Mouse (Mus musculus): Measurements from ENCODE around the gene Ppig. TPM values are rescaled to one million over a fixed set of nuclear protein-coding genes. Genes with fewer than 3 reads are reported as not detected.
"Not testable (repeated sequence)": the region's sequence is repeated elsewhere in the genome, so short reads cannot be mapped to it uniquely, and the experiment has no call there.

Ppig gene
- 14.2 and 25.3 TPM in 2 replicates for polyA plus RNA-seq (2012; rRNA removed)
- polyA plus RNA-seq (2014; fragmentation: Nextera tagmentation; extraction: Ambion mirVana): 118 and 120 TPM in 2 replicates

GRCm38 (mm10) chr2:69722273-69722649 lies at the start of gene Ppig:
Gene Ppig (plus strand): TSS chr2:69722545.
- TF ChIP-seq POLR2A (IDR thresholded peaks at IDR 0.05; ENCODE audit: borderline replicate concordance, extremely low read depth, insufficient read depth, insufficient read length): no peak
- Histone ChIP-seq H3K27ac (replicated peaks; ENCODE audit: low read depth, low read length) (peak within 1 kb of the TSS; percentile 87), H3K4me1 (ENCODE audit: control insufficient read depth, insufficient read depth, low read length) (peaks cover 9% of the 10 kb centered on the region), H3K9ac (ENCODE audit: low read depth, low read length, severe bottlenecking) (peak within 1 kb of the TSS; percentile 85), H3K27me3 (ENCODE audit: control insufficient read depth, insufficient read depth, low read length) (no peaks in the 10 kb centered on the region), H3K4me2 (replicated peaks; ENCODE audit: low read depth, low read length, severe bottlenecking) (peak within 1 kb of the TSS; percentile 66), H3K36me3 (ENCODE audit: control insufficient read depth, insufficient read depth, low read length) (no peaks in the 10 kb centered on the region), H3K9me3 (ENCODE audit: control insufficient read depth, low read length) (no peaks in the 10 kb centered on the region), H3K4me3 (replicated peaks; ENCODE audit: low read length) (peak within 1 kb of the TSS; percentile 80)
- WGBS: 4% methylated on average over 12 of the region's 12 CpGs
- peak; percentile 14; the same call in 1 of the 2 replicates for ATAC-seq (ENCODE audit: low FRiP score, low read depth)
- DNase-seq (ENCODE audit: low spot score): no peak

GRCm38 (mm10) chr2:69673723-69674122 lies 48.6 kb upstream of the Ppig start:
- Histone ChIP-seq H3K27me3 (ENCODE audit: control insufficient read depth, insufficient read depth, low read length) (no peaks in the 10 kb centered on the region), H3K36me3 (ENCODE audit: control insufficient read depth, insufficient read depth, low read length) (peaks cover 4% of the 10 kb centered on the region; the same call in 1 of the 2 replicates), H3K9ac (ENCODE audit: low read depth, low read length, severe bottlenecking) (no peak overlapping the region), H3K4me3 (replicated peaks; ENCODE audit: low read length) (no peak overlapping the region), H3K9me3 (ENCODE audit: control insufficient read depth, low read length) (no peaks in the 10 kb centered on the region), H3K4me2 (replicated peaks; ENCODE audit: low read depth, low read length, severe bottlenecking) (no peak overlapping the region), H3K27ac (replicated peaks; ENCODE audit: low read depth, low read length) (no peak overlapping the region), H3K4me1 (ENCODE audit: control insufficient read depth, insufficient read depth, low read length) (no peaks in the 10 kb centered on the region)
- TF ChIP-seq POLR2A (IDR thresholded peaks at IDR 0.05; ENCODE audit: borderline replicate concordance, extremely low read depth, insufficient read depth, insufficient read length): no peak
- DNase-seq (ENCODE audit: low spot score) (peak; percentile 12), ATAC-seq (ENCODE audit: low FRiP score, low read depth) (peak; percentile 53; the same call in 1 of the 2 replicates)
- WGBS: 78% methylated on average over 5 of the region's 5 CpGs

GRCm38 (mm10) chr2:69675266-69675665 lies 47.1 kb upstream of the Ppig start:
- Histone ChIP-seq H3K27me3 (ENCODE audit: control insufficient read depth, insufficient read depth, low read length) (no peaks in the 10 kb centered on the region), H3K9ac (ENCODE audit: low read depth, low read length, severe bottlenecking) (no peak overlapping the region), H3K4me2 (replicated peaks; ENCODE audit: low read depth, low read length, severe bottlenecking) (no peak overlapping the region), H3K4me1 (ENCODE audit: control insufficient read depth, insufficient read depth, low read length) (no peaks in the 10 kb centered on the region), H3K9me3 (ENCODE audit: control insufficient read depth, low read length) (no peaks in the 10 kb centered on the region), H3K4me3 (replicated peaks; ENCODE audit: low read length) (no peak overlapping the region), H3K36me3 (ENCODE audit: control insufficient read depth, insufficient read depth, low read length) (peaks cover 4% of the 10 kb centered on the region), H3K27ac (replicated peaks; ENCODE audit: low read depth, low read length) (no peak overlapping the region)
- no peak for DNase-seq (ENCODE audit: low spot score)
- no peak for ATAC-seq (ENCODE audit: low FRiP score, low read depth)
- 91% methylated on average over 9 of the region's 9 CpGs for WGBS
- TF ChIP-seq POLR2A (IDR thresholded peaks at IDR 0.05; ENCODE audit: borderline replicate concordance, extremely low read depth, insufficient read depth, insufficient read length): no peak

- Histone ChIP-seq H3K4me2 (replicated peaks; ENCODE audit: low read depth, low read length, severe bottlenecking) (no peak overlapping the region), H3K9me3 (ENCODE audit: control insufficient read depth, low read length) (no peaks in the 10 kb centered on the region), H3K9ac (ENCODE audit: low read depth, low read length, severe bottlenecking) (no peak overlapping the region), H3K4me1 (ENCODE audit: control insufficient read depth, insufficient read depth, low read length) (no peaks in the 10 kb centered on the region), H3K27me3 (ENCODE audit: control insufficient read depth, insufficient read depth, low read length) (no peaks in the 10 kb centered on the region), H3K27ac (replicated peaks; ENCODE audit: low read depth, low read length) (no peak overlapping the region), H3K4me3 (replicated peaks; ENCODE audit: low read length) (no peak overlapping the region), H3K36me3 (ENCODE audit: control insufficient read depth, insufficient read depth, low read length) (no peaks in the 10 kb centered on the region; the same call in none of the 2 replicates)
- 60% methylated on average over 2 of the region's 2 CpGs for WGBS
- no peak for ATAC-seq (ENCODE audit: low FRiP score, low read depth)
- no peak for DNase-seq (ENCODE audit: low spot score)
- no peak for TF ChIP-seq POLR2A (IDR thresholded peaks at IDR 0.05; ENCODE audit: borderline replicate concordance, extremely low read depth, insufficient read depth, insufficient read length)
These were observed 45.6 kb upstream of the Ppig start for GRCm38 (mm10) chr2:69676713-69677112.

GRCm38 (mm10) chr2:69677215-69677614 lies 45.1 kb upstream of the Ppig start:
- ATAC-seq (ENCODE audit: low FRiP score, low read depth); H3K9me3 ChIP-seq (ENCODE audit: control insufficient read depth, low read length); H3K36me3 ChIP-seq (ENCODE audit: control insufficient read depth, insufficient read depth, low read length); H3K4me2 ChIP-seq (replicated peaks; ENCODE audit: low read depth, low read length, severe bottlenecking); H3K4me3 ChIP-seq (replicated peaks; ENCODE audit: low read length); H3K9ac ChIP-seq (ENCODE audit: low read depth, low read length, severe bottlenecking); H3K27ac ChIP-seq (replicated peaks; ENCODE audit: low read depth, low read length); H3K27me3 ChIP-seq (ENCODE audit: control insufficient read depth, insufficient read depth, low read length); DNase-seq (ENCODE audit: low spot score); H3K4me1 ChIP-seq (ENCODE audit: control insufficient read depth, insufficient read depth, low read length): not testable (repeated sequence)
- WGBS: 83% methylated on average over 2 of the region's 2 CpGs

GRCm38 (mm10) chr2:69679990-69680389 lies 42.4 kb upstream of the Ppig start:
- H3K4me2 ChIP-seq (replicated peaks; ENCODE audit: low read depth, low read length, severe bottlenecking): no peak overlapping the region
- WGBS: 50% methylated on average over 6 of the region's 6 CpGs
- H3K27ac ChIP-seq (replicated peaks; ENCODE audit: low read depth, low read length): no peak overlapping the region
- H3K9ac ChIP-seq (ENCODE audit: low read depth, low read length, severe bottlenecking): no peak overlapping the region
- no peaks in the 10 kb centered on the region for H3K27me3 ChIP-seq (ENCODE audit: control insufficient read depth, insufficient read depth, low read length)
- ATAC-seq (ENCODE audit: low FRiP score, low read depth) (no peak), DNase-seq (ENCODE audit: low spot score) (no peak)
- H3K36me3 ChIP-seq (ENCODE audit: control insufficient read depth, insufficient read depth, low read length): no peaks in the 10 kb centered on the region; the same call in none of the 2 replicates
- no peak overlapping the region for H3K4me3 ChIP-seq (replicated peaks; ENCODE audit: low read length)
- TF ChIP-seq POLR2A (IDR thresholded peaks at IDR 0.05; ENCODE audit: borderline replicate concordance, extremely low read depth, insufficient read depth, insufficient read length): no peak
- no peaks in the 10 kb centered on the region for H3K9me3 ChIP-seq (ENCODE audit: control insufficient read depth, low read length)
- no peaks in the 10 kb centered on the region for H3K4me1 ChIP-seq (ENCODE audit: control insufficient read depth, insufficient read depth, low read length)

Data from limb, embryonic 14.5 days (tissue).